Mouse (Mus musculus) CH12.LX (cell line): ENCODE data around the gene Trpm7.

Experiments used
- CTCF ChIP-seq, 2 experiments: IDR thresholded peaks in 1 of 2; conservative IDR thresholded peaks in 1 of 2; 2 replicates each; pipeline ENCODE4 v1.5.1; 2011 to 2012; ENCODE audit warnings: low read depth in 2 of 2, low read length in 2 of 2, improper control_type of control experiment in 1 of 2, inconsistent platforms in 1 of 2, mild to moderate bottlenecking in 1 of 2, moderate library complexity in 1 of 2
- E2F4 ChIP-seq: IDR thresholded peaks from 2 replicates; pipeline ENCODE4 v1.6.1; 2011; ENCODE audit warnings: low read depth, low read length, improper control_type of control experiment; ENCODE audit not compliant: insufficient replicate concordance
- EP300 ChIP-seq: IDR thresholded peaks from 2 replicates; pipeline ENCODE4 v1.6.1; 2011; ENCODE audit warnings: low read length, improper control_type of control experiment
- ETS1 ChIP-seq: conservative IDR thresholded peaks from 2 replicates; pipeline ENCODE4 v1.6.1; 2012; ENCODE audit warnings: low read depth, mild to moderate bottlenecking, inconsistent platforms, low read length, improper control_type of control experiment, moderate library complexity
- MAFK ChIP-seq: IDR thresholded peaks from 2 replicates; pipeline ENCODE4 v1.6.1; 2011; ENCODE audit warnings: low read length, improper control_type of control experiment; ENCODE audit not compliant: insufficient replicate concordance
- POLR2A ChIP-seq: IDR thresholded peaks from 2 replicates; pipeline ENCODE4 v1.6.1; 2011; ENCODE audit warnings: low read depth, mild to moderate bottlenecking, improper control_type of control experiment, low read length
- UBTF ChIP-seq: IDR thresholded peaks from 2 replicates; pipeline ENCODE4 v1.6.1; 2012; ENCODE audit warnings: low read depth, mild to moderate bottlenecking, inconsistent platforms, low read length, improper control_type of control experiment, moderate library complexity
- ZNF384 ChIP-seq: IDR thresholded peaks from 2 replicates; pipeline ENCODE4 v1.6.1; 2012; ENCODE audit warnings: low read depth, low read length, improper control_type of control experiment, inconsistent platforms

- TF ChIP-seq POLR2A (no peak), MAFK (no peak), CTCF (conservative IDR thresholded peaks at IDR 0.05 in 1 of 2, IDR thresholded peaks at IDR 0.05 in 1 of 2; ENCODE audit: low read depth in 2 of 2, low read length in 2 of 2) (no peak), ETS1 (no peak), ZNF384 (no peak), E2F4 (no peak), UBTF (no peak), EP300 (no peak)
These were observed 116.7 kb downstream of the Trpm7 start for GRCm38 (mm10) chr2:126759351-126759750.
